Mouse (Mus musculus): Measurements from ENCODE around the gene Myo1g. TPM values are rescaled to one million over a fixed set of nuclear protein-coding genes. Genes with fewer than 3 reads are reported as not detected.

Gene Myo1g
- polyA plus RNA-seq, 1 experiment from 2014 or later = 9.4 TPM

DNA sequence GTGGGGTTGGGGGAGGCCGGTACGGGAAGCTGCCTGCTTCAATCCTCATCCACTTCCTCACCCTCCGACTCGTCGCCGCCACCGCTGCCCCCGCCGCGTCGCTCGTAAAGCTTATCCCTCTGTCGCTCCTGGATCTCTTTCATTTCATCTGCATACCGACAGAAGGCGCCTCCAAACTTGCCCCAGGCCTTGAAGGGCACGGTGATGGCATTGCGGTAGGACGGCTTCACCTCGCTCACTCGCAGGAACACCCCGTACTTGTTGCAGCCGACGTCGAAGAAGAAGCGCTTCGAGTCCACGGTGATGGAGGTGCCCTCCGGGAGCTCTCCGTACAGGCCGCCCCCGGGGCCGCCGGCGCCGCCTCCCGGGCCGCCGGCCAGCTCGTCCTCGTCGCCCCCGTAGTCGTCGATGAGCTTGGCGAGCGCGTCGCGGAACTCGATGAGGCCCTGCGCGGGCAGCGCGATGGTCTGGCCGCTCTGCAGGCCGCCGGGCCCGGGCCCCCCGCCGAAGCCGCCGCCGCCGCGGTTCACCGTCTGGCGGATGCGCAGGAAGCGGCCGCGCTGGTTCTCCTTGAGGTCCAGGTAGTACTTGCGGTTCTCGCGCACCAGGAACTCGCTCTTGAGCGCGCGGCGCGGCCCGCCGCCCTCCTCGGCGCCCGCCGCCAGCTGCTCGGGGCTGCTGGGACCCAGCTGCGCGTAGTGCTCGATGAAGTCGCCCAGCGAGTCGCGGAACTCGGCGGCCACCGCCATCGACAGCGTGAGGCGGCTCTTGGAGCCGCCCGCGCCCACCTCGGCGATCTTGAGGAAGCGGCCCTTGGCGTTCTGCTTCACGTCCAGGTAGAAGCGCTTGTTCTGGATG lies 45.7 kb downstream of the Myo1g start:
- no peaks in the 10 kb centered on the region for H3K27me3 ChIP-seq
- peaks cover 48% of the 10 kb centered on the region for H3K4me1 ChIP-seq (replicated peaks)
- peak overlapping the region; percentile 98 for H3K9ac ChIP-seq
- ATAC-seq (ENCODE audit: insufficient read depth) = peak; percentile 38
- WGBS (ENCODE audit: insufficient replicate concordance) = under 1% methylated on average over 108 of the region's 109 CpGs
- no peaks in the 10 kb centered on the region for H3K9me3 ChIP-seq (replicated peaks)
- H3K36me3 ChIP-seq (replicated peaks) = peaks cover 18% of the 10 kb centered on the region
- peak overlapping the region; percentile 97 for H3K27ac ChIP-seq (replicated peaks)
- peak overlapping the region; percentile 91 for H3K4me2 ChIP-seq
- H3K4me3 ChIP-seq (replicated peaks) = peak overlapping the region; percentile 98

DNA sequence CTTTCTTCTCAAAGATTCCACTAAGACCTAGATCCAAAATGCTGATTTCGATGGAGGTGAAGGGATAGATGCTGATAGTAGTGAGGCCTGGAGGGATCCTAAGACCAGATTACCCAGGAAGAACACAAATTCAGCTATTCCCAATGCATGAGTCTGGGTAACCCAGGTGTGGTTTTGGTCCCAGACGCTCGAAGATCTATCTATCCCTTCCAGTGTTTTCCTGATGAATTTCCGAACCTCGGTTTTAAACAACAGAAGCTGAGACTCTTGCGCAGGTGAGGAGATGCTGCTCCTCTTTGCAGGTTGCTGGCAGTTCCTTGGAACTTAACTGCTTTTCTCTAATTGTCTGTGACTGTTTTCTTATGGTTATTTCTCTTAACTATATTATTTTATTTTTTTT lies 46.4 kb downstream of the Myo1g start:
- Histone ChIP-seq H3K9me3 (replicated peaks) (no peaks in the 10 kb centered on the region), H3K9ac (peak overlapping the region; percentile 98), H3K27ac (replicated peaks) (peak overlapping the region; percentile 97), H3K4me1 (replicated peaks) (peaks cover 51% of the 10 kb centered on the region), H3K4me3 (replicated peaks) (peak overlapping the region; percentile 98), H3K4me2 (peak overlapping the region; percentile 91), H3K27me3 (no peaks in the 10 kb centered on the region), H3K36me3 (replicated peaks) (peaks cover 21% of the 10 kb centered on the region)
- ATAC-seq (ENCODE audit: insufficient read depth) = no peak
- 25% methylated on average over 6 of the region's 6 CpGs for WGBS (ENCODE audit: insufficient replicate concordance)

DNA sequence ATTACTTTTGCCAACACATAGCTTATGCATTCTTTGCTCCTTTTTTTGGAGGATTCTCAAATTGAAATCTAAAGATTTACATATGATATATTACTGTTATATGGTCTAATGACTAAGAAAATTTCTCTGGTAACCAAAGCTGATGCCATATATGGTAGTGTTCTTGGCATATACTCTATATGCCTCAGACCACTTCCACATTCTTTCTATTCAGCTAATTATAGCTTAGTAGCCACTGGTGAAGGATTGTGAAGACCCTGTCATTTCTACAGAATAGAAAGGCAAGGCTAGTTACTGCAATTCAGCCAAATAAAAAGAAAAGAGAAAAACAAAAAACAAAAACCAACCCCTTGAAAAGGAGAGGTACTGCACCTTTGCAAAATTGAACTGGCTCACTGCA lies 48.7 kb downstream of the Myo1g start:
- H3K36me3 ChIP-seq (replicated peaks) = peaks cover 29% of the 10 kb centered on the region
- no peaks in the 10 kb centered on the region for H3K27me3 ChIP-seq
- H3K9ac ChIP-seq = peak overlapping the region; percentile 7; the same call in 1 of the 2 replicates
- no peak for ATAC-seq (ENCODE audit: insufficient read depth)
- H3K4me3 ChIP-seq (replicated peaks) = peak overlapping the region; percentile 46
- H3K4me2 ChIP-seq = peak overlapping the region; percentile 91
- peaks cover 46% of the 10 kb centered on the region for H3K4me1 ChIP-seq (replicated peaks)
- H3K27ac ChIP-seq (replicated peaks) = peak overlapping the region; percentile 21; the same call in 1 of the 2 replicates
- no peaks in the 10 kb centered on the region for H3K9me3 ChIP-seq (replicated peaks)

DNA sequence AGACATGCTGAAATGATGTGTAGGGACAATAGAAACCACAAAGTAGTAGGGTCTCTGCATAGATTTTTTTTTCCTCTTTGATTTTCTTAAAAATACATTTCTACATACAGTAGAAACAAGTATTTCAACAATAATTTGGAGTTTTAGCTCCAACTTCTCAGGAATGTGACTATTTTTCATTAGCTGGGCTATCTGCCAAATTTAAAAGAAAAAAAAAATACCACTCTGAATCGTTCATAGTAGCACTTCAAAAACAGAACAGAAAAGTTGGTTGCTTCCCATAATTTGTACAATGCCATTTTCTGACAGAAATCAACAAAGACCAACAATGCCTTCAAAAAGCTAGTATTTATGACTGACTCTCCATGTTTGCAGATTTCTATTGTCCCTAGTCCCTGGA lies 49.3 kb downstream of the Myo1g start:
- Histone ChIP-seq H3K9ac (0 out of 2 replicates have a peak overlapping the region, but pooled peaks have one; percentile 27), H3K4me2 (peak overlapping the region; percentile 91), H3K4me1 (replicated peaks) (peaks cover 46% of the 10 kb centered on the region), H3K36me3 (replicated peaks) (peaks cover 35% of the 10 kb centered on the region), H3K27ac (replicated peaks) (0 out of 2 replicates have a peak overlapping the region, but pooled peaks have one; percentile 24), H3K4me3 (replicated peaks) (peak overlapping the region; percentile 46), H3K27me3 (no peaks in the 10 kb centered on the region), H3K9me3 (replicated peaks) (no peaks in the 10 kb centered on the region)
- WGBS (ENCODE audit: insufficient replicate concordance) = 21% methylated on average over 1 of the region's 1 CpGs
- ATAC-seq (ENCODE audit: insufficient read depth) = no peak

DNA sequence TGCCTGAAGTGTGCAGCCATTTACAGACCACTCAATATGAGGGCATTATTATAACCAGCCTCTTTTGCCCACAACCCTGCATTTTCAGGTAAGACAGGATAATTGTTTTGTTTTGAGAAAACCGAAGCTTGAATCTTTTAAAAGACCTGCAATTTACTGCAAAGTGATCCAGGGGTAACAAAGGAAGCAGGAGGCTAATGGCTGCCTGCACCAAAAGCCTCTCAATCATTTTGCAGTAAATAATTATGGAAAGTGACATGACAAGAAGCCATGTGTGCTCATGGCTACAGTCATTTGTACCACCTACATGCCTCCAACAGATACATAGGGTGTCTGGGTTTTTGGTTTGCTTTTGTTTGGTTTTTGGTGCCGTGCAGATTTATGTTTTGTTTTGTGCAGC lies 49.7 kb downstream of the Myo1g start:
- no peaks in the 10 kb centered on the region for H3K9me3 ChIP-seq (replicated peaks)
- peaks cover 39% of the 10 kb centered on the region for H3K36me3 ChIP-seq (replicated peaks)
- no peak overlapping the region for H3K27ac ChIP-seq (replicated peaks)
- no peak for ATAC-seq (ENCODE audit: insufficient read depth)
- 0 out of 2 replicates have a peak overlapping the region, but pooled peaks have one; percentile 27 for H3K9ac ChIP-seq
- WGBS (ENCODE audit: insufficient replicate concordance) = 65% methylated on average over 2 of the region's 2 CpGs
- H3K4me2 ChIP-seq = peak overlapping the region; percentile 91
- H3K4me3 ChIP-seq (replicated peaks) = peak overlapping the region; percentile 46
- H3K27me3 ChIP-seq = no peaks in the 10 kb centered on the region
- peaks cover 46% of the 10 kb centered on the region for H3K4me1 ChIP-seq (replicated peaks)

DNA sequence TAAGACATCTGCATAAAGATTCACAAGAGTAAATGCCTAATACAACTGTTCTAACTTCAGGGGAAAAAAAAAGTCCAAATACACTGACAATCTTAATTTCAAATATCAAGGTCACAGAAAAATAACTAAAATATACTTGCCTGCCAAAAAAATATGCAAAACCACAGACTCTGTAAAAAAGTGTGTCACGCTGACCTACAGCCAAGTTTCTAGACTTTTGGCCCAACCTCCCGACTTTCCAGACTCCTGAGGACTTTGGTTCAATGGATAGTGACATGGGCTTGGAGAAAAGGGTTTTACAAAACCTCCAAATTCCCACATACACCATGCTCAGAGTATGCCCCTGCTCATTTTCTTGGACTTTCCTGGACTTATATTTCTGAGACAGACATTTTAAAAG lies 52.2 kb downstream of the Myo1g start:
- H3K27me3 ChIP-seq = no peaks in the 10 kb centered on the region
- peaks cover 39% of the 10 kb centered on the region for H3K36me3 ChIP-seq (replicated peaks)
- H3K27ac ChIP-seq (replicated peaks) = no peak overlapping the region
- no peaks in the 10 kb centered on the region for H3K9me3 ChIP-seq (replicated peaks)
- no peak for ATAC-seq (ENCODE audit: insufficient read depth)
- H3K9ac ChIP-seq = no peak overlapping the region
- no peak overlapping the region for H3K4me3 ChIP-seq (replicated peaks)
- H3K4me2 ChIP-seq = no peak overlapping the region
- peaks cover 38% of the 10 kb centered on the region for H3K4me1 ChIP-seq (replicated peaks)
- 75% methylated on average over 2 of the region's 2 CpGs for WGBS (ENCODE audit: insufficient replicate concordance)

DNA sequence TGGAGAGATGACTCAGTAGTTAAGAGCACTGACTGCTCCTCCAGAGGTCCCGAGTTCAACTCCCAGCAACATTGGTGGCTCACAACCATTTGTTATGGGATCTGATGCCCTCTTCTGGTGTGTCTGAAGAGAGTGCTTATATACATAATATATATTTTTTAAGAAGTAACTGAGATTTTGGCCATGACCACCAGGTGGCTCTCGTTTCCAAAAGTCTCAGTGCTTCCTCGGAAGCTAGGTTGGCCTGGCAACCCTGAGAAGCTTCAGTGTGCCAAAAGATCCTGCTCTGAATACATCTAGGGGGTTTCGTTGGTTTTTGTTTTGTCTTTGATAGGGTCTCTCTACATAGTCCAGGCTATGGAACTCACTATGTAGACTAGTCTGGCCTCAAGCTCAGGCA lies 55.6 kb downstream of the Myo1g start:
- WGBS (ENCODE audit: insufficient replicate concordance) = 19% methylated on average over 4 of the region's 4 CpGs
- no peak; the same call in 1 of the 2 replicates for ATAC-seq (ENCODE audit: insufficient read depth)
- peaks cover 27% of the 10 kb centered on the region for H3K36me3 ChIP-seq (replicated peaks)

DNA sequence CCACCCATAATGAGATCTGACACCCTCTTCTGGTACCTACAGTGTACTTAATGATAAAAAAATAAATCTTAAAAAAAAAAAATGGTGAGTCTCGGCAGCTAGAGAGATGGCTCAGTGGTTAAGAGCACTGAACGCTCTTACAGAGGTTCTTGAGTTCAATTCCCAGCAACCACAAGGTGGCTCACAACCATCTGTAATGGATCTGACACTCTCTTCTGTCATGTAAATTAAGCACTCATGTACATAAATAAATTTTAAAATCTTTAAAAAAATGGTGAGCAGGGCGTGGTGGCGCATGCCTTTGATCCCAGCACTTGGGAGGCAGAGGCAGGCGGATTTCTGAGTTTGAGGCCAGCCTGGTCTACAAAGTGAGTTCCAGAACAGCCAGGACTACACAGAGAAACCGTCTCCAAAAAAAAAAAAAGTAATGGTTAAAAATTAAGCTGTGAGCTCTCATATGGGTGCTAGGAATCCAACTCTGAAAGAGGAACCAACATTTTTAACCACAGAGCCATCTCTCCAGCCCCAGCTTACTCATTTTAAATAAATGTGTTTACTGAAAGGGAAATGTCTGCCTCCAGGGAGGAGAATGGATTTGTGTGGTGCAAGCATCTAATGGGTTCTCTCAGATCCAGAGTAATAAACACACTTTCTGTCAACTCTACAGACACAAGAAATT lies 57.5 kb downstream of the Myo1g start:
- peaks cover 23% of the 10 kb centered on the region for H3K36me3 ChIP-seq (replicated peaks)
- H3K9ac ChIP-seq = no peak overlapping the region
- WGBS (ENCODE audit: insufficient replicate concordance) = 73% methylated on average over 6 of the region's 6 CpGs
- no peak overlapping the region for H3K27ac ChIP-seq (replicated peaks)
- H3K4me3 ChIP-seq (replicated peaks) = no peak overlapping the region
- H3K4me1 ChIP-seq (replicated peaks) = peaks cover 3% of the 10 kb centered on the region; the same call in 1 of the 2 replicates
- no peaks in the 10 kb centered on the region for H3K27me3 ChIP-seq
- H3K9me3 ChIP-seq (replicated peaks) = no peaks in the 10 kb centered on the region
- no peak for ATAC-seq (ENCODE audit: insufficient read depth)
- no peak overlapping the region for H3K4me2 ChIP-seq

More for the DNA sequence above, 55.6 kb downstream of the Myo1g start:
- H3K9ac ChIP-seq = no peak overlapping the region
- no peak overlapping the region for H3K4me3 ChIP-seq (replicated peaks)
- H3K4me2 ChIP-seq = no peak overlapping the region
- no peak overlapping the region for H3K27ac ChIP-seq (replicated peaks)
- no peaks in the 10 kb centered on the region for H3K27me3 ChIP-seq
- no peaks in the 10 kb centered on the region for H3K9me3 ChIP-seq (replicated peaks)
- H3K4me1 ChIP-seq (replicated peaks) = peaks cover 9% of the 10 kb centered on the region

Small RNA genes within 50 kb of the gene (microRNA-seq; reads per million reads assigned to microRNA genes)
- gene Gm22123 = 0.76 reads per million

Other genes starting within 250 kb of the Myo1g start
- gene Tmed4, start 246.1 kb downstream of the Myo1g start, polyA plus RNA-seq (2015; fragmentation: Nextera tagmentation; extraction: Ambion mirVana) = 39.8 and 41.4 TPM in 2 replicates
- gene Ogdh, start 229.3 kb downstream of the Myo1g start, polyA plus RNA-seq (2015; fragmentation: Nextera tagmentation; extraction: Ambion mirVana) = 89.7 and 97.6 TPM in 2 replicates
- gene Zmiz2, start 131.9 kb downstream of the Myo1g start, polyA plus RNA-seq (2015; fragmentation: Nextera tagmentation; extraction: Ambion mirVana) = 3.5 and 4.3 TPM in 2 replicates
- 2,223 and 2,518 TPM in 2 replicates for gene Ppia, start 105.5 kb downstream of the Myo1g start, polyA plus RNA-seq (2015; fragmentation: Nextera tagmentation; extraction: Ambion mirVana)
- gene H2afv, start 76.5 kb downstream of the Myo1g start, polyA plus RNA-seq (2015; fragmentation: Nextera tagmentation; extraction: Ambion mirVana) = 109 and 118 TPM in 2 replicates
- gene Purb, start 45.0 kb downstream of the Myo1g start, polyA plus RNA-seq (2015; fragmentation: Nextera tagmentation; extraction: Ambion mirVana) = 7.6 TPM in 2 replicates
- 40.1 and 43.9 TPM in 2 replicates for gene Ccm2, start 25.9 kb upstream of the Myo1g start, polyA plus RNA-seq (2015; fragmentation: Nextera tagmentation; extraction: Ambion mirVana)
- gene Nacad, start 85.1 kb upstream of the Myo1g start, polyA plus RNA-seq (2015; fragmentation: Nextera tagmentation; extraction: Ambion mirVana) = 5.2 and 5.3 TPM in 2 replicates
- gene Tbrg4, start 105.1 kb upstream of the Myo1g start, polyA plus RNA-seq (2015; fragmentation: Nextera tagmentation; extraction: Ambion mirVana) = 31.0 and 33.3 TPM in 2 replicates
- gene Wap, start 117.7 kb upstream of the Myo1g start, polyA plus RNA-seq (2015; fragmentation: Nextera tagmentation; extraction: Ambion mirVana) = not detected in 2 replicates
- gene Ramp3, start 137.6 kb upstream of the Myo1g start, polyA plus RNA-seq (2015; fragmentation: Nextera tagmentation; extraction: Ambion mirVana) = 0.09 and 0.13 TPM in 2 replicates

Measured in liver, embryonic 15.5 days (tissue).